Mouse (Mus musculus) neural tube, embryonic 14.5 days (tissue): Measurements from ENCODE around the gene Fxyd7. TPM values are rescaled to one million over a fixed set of nuclear protein-coding genes. Genes with fewer than 3 reads are reported as not detected.

ENCODE experiments used
- ATAC-seq: fragments of 200-750 bp; cut with Nextera tagmentation; 2 replicates; pipeline ENCODE4 v1.8.0; 2017; ENCODE audit warnings: low read depth, mild to moderate bottlenecking, moderate TSS enrichment, moderate library complexity
- H3K27ac ChIP-seq: fragments of 300-500 bp; sonication (generic); 2 replicates; pipeline ENCODE4 v1.5.1; 2014; ENCODE audit warnings: low read depth, mild to moderate bottlenecking, control low read depth, low read length, moderate library complexity, mixed read lengths
- H3K27me3 ChIP-seq: fragments of 300-500 bp; sonication (generic); 2 replicates; pipeline ENCODE4 v1.6.1; 2014; ENCODE audit warnings: low read length; ENCODE audit not compliant: control insufficient read depth, insufficient read depth
- H3K36me3 ChIP-seq: fragments of 300-500 bp; sonication (generic); 2 replicates; pipeline ENCODE4 v1.6.1; 2014; ENCODE audit warnings: low read length, mixed read lengths; ENCODE audit not compliant: control insufficient read depth, insufficient read depth
- H3K4me1 ChIP-seq: fragments of 300-500 bp; sonication (generic); 2 replicates; pipeline ENCODE4 v1.6.1; 2014; ENCODE audit warnings: low read length; ENCODE audit not compliant: control insufficient read depth, insufficient read depth
- H3K4me2 ChIP-seq: fragments of 300-500 bp; sonication (generic); 2 replicates; pipeline ENCODE4 v1.6.1; 2014; ENCODE audit warnings: mild to moderate bottlenecking, low read depth, low read length, control low read depth
- H3K4me3 ChIP-seq: fragments of 300-500 bp; sonication (generic); 2 replicates; pipeline ENCODE4 v1.5.1; 2014; ENCODE audit warnings: low read depth, low read length, control low read depth, mixed read lengths
- H3K9ac ChIP-seq: fragments of 300-500 bp; sonication (generic); replicated peaks from 2 replicates; pipeline ENCODE4 v1.6.1; 2014; ENCODE audit warnings: low read depth, mild to moderate bottlenecking, control low read depth, low read length, mixed read lengths
- H3K9me3 ChIP-seq: fragments of 300-500 bp; sonication (generic); 2 replicates; pipeline ENCODE4 v1.6.1; 2016; ENCODE audit warnings: low read length; ENCODE audit not compliant: control insufficient read depth
- WGBS: fragments of 180-500 bp; shearing (Covaris S2); extraction: QIAGEN DNeasy Blood & Tissue Kit; methylation state at CpG from one replicate; pipeline ENCODE4 v1.1.7; 2014; 5-methylcytosine and 5-hydroxymethylcytosine counted together
- polyA plus RNA-seq: library from polyadenylated mRNA; unstranded; fragments of >200 nt; fragmentation: Nextera tagmentation; extraction: Ambion mirVana; gene quantifications from 2 replicates; pipeline ENCODE4 v1.2.1, GENCODE M21; 2014

Fxyd7 gene
- polyA plus RNA-seq, 1 experiment from 2014 or later = 299 TPM

GRCm38 (mm10) chr7:31069491-31069890 lies 18.2 kb upstream of the Fxyd7 start:
- no peak overlapping the region for H3K27ac ChIP-seq
- H3K36me3 ChIP-seq = no peaks in the 10 kb centered on the region
- ATAC-seq = no peak
- no peak overlapping the region for H3K4me3 ChIP-seq
- H3K4me1 ChIP-seq = no peaks in the 10 kb centered on the region
- H3K9me3 ChIP-seq = no peaks in the 10 kb centered on the region
- 82% methylated on average over 14 of the region's 14 CpGs for WGBS
- no peak overlapping the region for H3K4me2 ChIP-seq
- H3K9ac ChIP-seq = no peak overlapping the region
- no peaks in the 10 kb centered on the region for H3K27me3 ChIP-seq

GRCm38 (mm10) chr7:31067836-31068235 lies 16.6 kb upstream of the Fxyd7 start:
- no peak for ATAC-seq

GRCm38 (mm10) chr7:31063074-31063560 lies 11.8 kb upstream of the Fxyd7 start:
- 87% methylated on average over 12 of the region's 12 CpGs for WGBS
- no peak overlapping the region for H3K9ac ChIP-seq
- no peak overlapping the region for H3K27ac ChIP-seq
- no peaks in the 10 kb centered on the region for H3K9me3 ChIP-seq
- no peak overlapping the region for H3K4me2 ChIP-seq
- H3K4me3 ChIP-seq = no peak overlapping the region
- ATAC-seq = no peak
- H3K4me1 ChIP-seq = no peaks in the 10 kb centered on the region
- H3K36me3 ChIP-seq = no peaks in the 10 kb centered on the region
- no peaks in the 10 kb centered on the region for H3K27me3 ChIP-seq

More at GRCm38 (mm10) chr7:31067836-31068235, 16.6 kb upstream of the Fxyd7 start:
- Histone ChIP-seq H3K4me3 (no peak overlapping the region), H3K27ac (no peak overlapping the region), H3K27me3 (no peaks in the 10 kb centered on the region), H3K9me3 (no peaks in the 10 kb centered on the region), H3K4me2 (no peak overlapping the region), H3K36me3 (no peaks in the 10 kb centered on the region), H3K4me1 (no peaks in the 10 kb centered on the region), H3K9ac (no peak overlapping the region)
- WGBS = 45% methylated on average over 5 of the region's 5 CpGs

- Histone ChIP-seq H3K36me3 (no peaks in the 10 kb centered on the region), H3K4me2 (no peak overlapping the region), H3K4me3 (no peak overlapping the region), H3K9me3 (no peaks in the 10 kb centered on the region), H3K9ac (no peak overlapping the region), H3K27me3 (no peaks in the 10 kb centered on the region), H3K4me1 (no peaks in the 10 kb centered on the region), H3K27ac (no peak overlapping the region)
- WGBS = 89% methylated on average over 7 of the region's 7 CpGs
- ATAC-seq = no peak
Observed at GRCm38 (mm10) chr7:31060621-31061010, 9.3 kb upstream of the Fxyd7 start.

- Histone ChIP-seq H3K9ac (no peak overlapping the region), H3K27me3 (no peaks in the 10 kb centered on the region), H3K4me3 (no peak overlapping the region), H3K9me3 (no peaks in the 10 kb centered on the region), H3K27ac (no peak overlapping the region), H3K4me2 (no peak overlapping the region), H3K4me1 (no peaks in the 10 kb centered on the region), H3K36me3 (no peaks in the 10 kb centered on the region)
- 68% methylated on average over 11 of the region's 11 CpGs for WGBS
- no peak for ATAC-seq
Observed at GRCm38 (mm10) chr7:31059919-31060620, 8.8 kb upstream of the Fxyd7 start.

- WGBS = 8% methylated on average over 2 of the region's 2 CpGs
- no peak within 1 kb of the TSS for H3K4me3 ChIP-seq
- ATAC-seq = peak; percentile 74; the same call in 1 of the 2 replicates
- no peak within 1 kb of the TSS for H3K27ac ChIP-seq
- no peaks in the 10 kb centered on the region for H3K36me3 ChIP-seq
- H3K27me3 ChIP-seq = 0 out of 2 replicates have a peak, but pooled peaks cover 2% of the 10 kb centered on the region
- H3K9ac ChIP-seq = no peak within 1 kb of the TSS
- H3K4me1 ChIP-seq = no peaks in the 10 kb centered on the region
- H3K9me3 ChIP-seq = no peaks in the 10 kb centered on the region
- no peak within 1 kb of the TSS for H3K4me2 ChIP-seq
Observed at GRCm38 (mm10) chr7:31059108-31059507, 7.8 kb upstream of the Fxyd7 start, which contains the start of gene Lgi4. Gene Lgi4 (plus strand): TSS chr7:31059342.

GRCm38 (mm10) chr7:31058211-31058610 lies 6.9 kb upstream of the Fxyd7 start:
- Histone ChIP-seq H3K9me3 (no peaks in the 10 kb centered on the region), H3K27me3 (0 out of 2 replicates have a peak, but pooled peaks cover 2% of the 10 kb centered on the region), H3K4me2 (no peak overlapping the region), H3K4me1 (no peaks in the 10 kb centered on the region), H3K9ac (no peak overlapping the region), H3K36me3 (no peaks in the 10 kb centered on the region), H3K4me3 (no peak overlapping the region), H3K27ac (no peak overlapping the region)
- 88% methylated on average over 6 of the region's 6 CpGs for WGBS
- no peak for ATAC-seq

GRCm38 (mm10) chr7:31057730-31058129 lies 6.5 kb upstream of the Fxyd7 start:
- no peaks in the 10 kb centered on the region for H3K9me3 ChIP-seq
- peaks cover 5% of the 10 kb centered on the region for H3K27me3 ChIP-seq
- H3K4me3 ChIP-seq = no peak overlapping the region
- WGBS = 78% methylated on average over 5 of the region's 5 CpGs
- H3K4me1 ChIP-seq = 0 out of 2 replicates have a peak, but pooled peaks cover 2% of the 10 kb centered on the region
- no peak overlapping the region for H3K9ac ChIP-seq
- no peak overlapping the region for H3K27ac ChIP-seq
- no peaks in the 10 kb centered on the region for H3K36me3 ChIP-seq
- ATAC-seq = no peak
- H3K4me2 ChIP-seq = no peak overlapping the region

- 77% methylated on average over 2 of the region's 2 CpGs for WGBS
- Histone ChIP-seq H3K4me1 (peaks cover 8% of the 10 kb centered on the region; the same call in 1 of the 2 replicates), H3K27ac (no peak within 1 kb of the TSS), H3K4me2 (no peak within 1 kb of the TSS), H3K9me3 (no peaks in the 10 kb centered on the region), H3K4me3 (no peak within 1 kb of the TSS), H3K36me3 (no peaks in the 10 kb centered on the region), H3K9ac (no peak within 1 kb of the TSS), H3K27me3 (peaks cover 10% of the 10 kb centered on the region)
- no peak for ATAC-seq
Observed at GRCm38 (mm10) chr7:31057071-31057470, 5.8 kb upstream of the Fxyd7 start, which contains the start of gene Fxyd1. Gene Fxyd1 (minus strand): TSS chr7:31057199.
